Mouse (Mus musculus) heart, postnatal 25 days (tissue): Measurements from ENCODE around the gene Coq3. TPM values are rescaled to one million over a fixed set of nuclear protein-coding genes. Genes with fewer than 3 reads are reported as not detected.

Experiments used
- DNase-seq: peaks from one replicate; pipeline ENCODE4 v3.0.0; 2022; ENCODE audit warnings: low spot score
- intact Hi-C: fragments of 180-260 bp; cut with DNase I; formaldehyde crosslinking; loops from one replicate; pipeline ENCODE4 v1.15.1; 2025
- total RNA-seq, 2 experiments: library from RNA; stranded (reverse); gene quantifications; 2 replicates each; pipeline ENCODE4 v1.2.3; 2021

The Coq3 gene
- total RNA-seq: 10 to 100 TPM; 35.0 to 37.1 TPM

DNA sequence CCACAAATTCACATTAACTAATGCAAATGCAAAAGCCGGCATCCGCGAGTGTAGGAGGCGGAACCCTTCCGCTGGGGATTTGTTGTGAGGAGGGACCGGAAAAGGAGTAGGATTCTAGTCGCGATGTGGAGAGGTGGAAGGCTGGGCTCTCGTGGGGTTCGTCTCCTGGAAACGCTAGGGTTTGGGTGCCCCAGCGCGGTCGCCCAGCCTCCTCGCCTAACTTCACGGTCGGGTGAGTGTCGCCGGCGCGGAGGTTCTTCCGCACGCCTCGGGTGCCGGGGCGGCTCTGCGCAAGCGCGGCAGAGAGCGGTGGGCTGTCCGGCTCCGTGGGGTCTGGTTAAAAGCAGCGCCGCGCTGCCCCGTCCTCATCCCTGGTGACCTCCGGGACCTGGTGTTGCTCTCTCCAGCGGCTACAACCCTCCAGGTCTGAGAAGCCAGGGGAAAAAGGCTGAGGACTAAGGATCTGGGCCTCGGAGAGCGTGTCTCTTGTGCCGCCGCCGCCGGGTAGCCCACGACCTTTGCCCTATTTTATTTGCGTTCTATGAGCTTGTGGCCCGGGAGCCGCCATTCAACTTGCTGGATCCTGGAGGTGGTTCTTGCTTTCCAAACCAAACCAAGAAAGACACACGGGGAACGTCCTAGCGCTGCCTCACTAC is at the start of gene Coq3:
Gene Coq3, plus strand, starts transcription at position 109 of the 656 bp plus-strand sequence.
- intact Hi-C loops: loop anchor here (2.0 to 5.0 kb wide), 2 partner anchors 27 to 152 kb away; partner anchors contain the start of gene Ccnc
- peak; percentile 61 for DNase-seq

DNA sequence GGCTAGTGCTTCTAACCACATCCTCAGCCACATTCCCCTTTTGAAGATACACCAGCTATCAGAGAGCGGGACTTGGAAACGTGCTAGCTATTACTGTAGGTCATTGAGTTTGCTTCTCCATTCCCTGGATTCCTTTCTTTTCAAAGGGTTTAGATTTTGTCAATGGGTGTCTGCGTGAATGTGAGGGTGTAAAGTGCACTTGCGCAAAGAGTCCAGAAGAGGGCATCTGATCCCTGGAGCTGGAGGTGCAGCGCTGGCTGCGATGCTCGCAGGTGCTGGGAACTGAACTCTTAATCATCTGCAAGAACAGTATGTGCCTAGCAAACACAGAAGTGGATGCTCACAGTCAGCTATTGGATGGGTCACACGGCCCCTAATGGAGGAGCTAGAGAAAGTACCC is 46.6 kb upstream of the Coq3 start:
- no peak for DNase-seq
- intact Hi-C loops: no loop called here

DNA sequence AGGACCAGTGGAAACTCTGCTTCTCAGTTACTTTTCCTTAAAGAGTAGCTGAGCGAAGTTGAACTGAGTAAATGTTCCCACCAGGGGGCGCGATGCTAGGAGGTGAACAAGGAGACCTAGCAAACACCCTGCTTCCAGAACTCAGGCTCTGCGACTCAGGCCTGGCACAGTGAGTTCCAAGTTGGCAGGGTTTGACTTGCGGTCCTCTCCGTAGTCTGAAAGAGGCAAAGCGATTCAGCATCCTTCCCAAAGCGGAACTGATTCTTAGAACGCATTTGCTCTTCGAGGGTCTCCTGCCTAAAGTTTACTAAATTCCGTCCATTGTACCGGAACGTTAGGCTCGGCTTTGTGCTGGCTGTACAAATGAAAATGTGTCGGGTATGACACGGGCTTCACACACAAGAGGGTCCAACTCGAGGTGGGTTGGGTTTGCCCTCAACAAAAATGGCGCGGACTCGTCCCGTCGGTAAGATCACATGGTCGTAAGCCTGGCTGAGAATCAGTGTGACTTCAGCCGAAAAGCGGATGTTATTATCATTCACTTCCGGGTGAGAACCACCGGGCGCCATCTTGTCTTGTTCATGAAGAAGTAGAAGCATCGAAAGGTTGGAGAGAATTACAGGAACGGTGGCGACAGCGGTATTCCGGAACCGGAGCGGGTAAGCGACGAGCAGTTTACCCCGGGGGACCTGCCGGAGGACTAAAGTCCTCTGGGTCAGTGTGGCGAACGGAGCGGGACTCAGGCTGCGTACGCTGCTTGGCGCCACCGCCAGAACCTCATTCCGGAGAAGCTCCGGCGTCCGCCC is 31.8 kb upstream of the Coq3 start, which contains the start of gene Pnisr:
Gene Pnisr, plus strand, starts transcription at position 103 of the 806 bp plus-strand sequence.
- peak; percentile 86 for DNase-seq
- intact Hi-C loops: loop anchor here (1.0 kb wide), 1 partner anchor 105 kb away; no protein-coding TSS in a partner anchor

DNA sequence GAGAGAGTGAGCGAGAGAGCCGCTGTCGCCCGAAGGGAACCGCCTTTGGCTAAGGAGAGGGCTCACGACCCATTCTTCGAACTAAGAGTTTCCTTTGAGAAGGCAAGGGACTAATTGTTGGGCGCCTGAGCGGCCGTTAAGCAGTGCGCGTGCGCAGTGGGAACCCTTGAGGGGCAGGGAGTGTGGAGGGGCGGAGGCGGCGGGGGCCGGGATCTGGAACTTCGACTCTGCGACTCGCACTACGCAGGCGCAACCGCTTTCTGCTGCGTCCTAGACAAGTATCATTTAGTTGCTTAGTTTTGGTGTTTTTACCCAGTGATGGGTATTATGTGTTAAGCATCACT is 31.2 kb upstream of the Coq3 start:
- intact Hi-C loops: no loop called here
- DNase-seq: peak; percentile 75

DNA sequence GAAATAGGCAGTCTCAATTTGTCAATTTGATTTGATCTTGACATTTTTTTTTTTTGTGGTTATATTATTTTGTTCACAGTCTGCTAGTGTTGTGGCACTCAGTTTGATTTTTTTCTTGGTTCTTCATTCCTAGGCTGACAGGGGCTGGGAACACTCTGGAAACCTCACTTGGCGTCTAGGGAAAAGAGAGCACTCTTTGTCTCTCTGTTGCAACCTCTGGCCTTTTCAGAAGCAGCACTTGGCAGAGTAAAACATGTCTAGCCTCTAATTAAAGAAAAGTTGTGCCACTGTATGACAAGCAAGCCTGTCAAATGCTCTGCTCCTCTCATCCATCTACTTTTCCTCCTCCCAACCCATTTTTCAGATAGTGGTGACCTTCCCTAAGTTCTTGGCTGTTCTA is 22.0 kb upstream of the Coq3 start:
- intact Hi-C loops: no loop called here
- DNase-seq: no peak

DNA sequence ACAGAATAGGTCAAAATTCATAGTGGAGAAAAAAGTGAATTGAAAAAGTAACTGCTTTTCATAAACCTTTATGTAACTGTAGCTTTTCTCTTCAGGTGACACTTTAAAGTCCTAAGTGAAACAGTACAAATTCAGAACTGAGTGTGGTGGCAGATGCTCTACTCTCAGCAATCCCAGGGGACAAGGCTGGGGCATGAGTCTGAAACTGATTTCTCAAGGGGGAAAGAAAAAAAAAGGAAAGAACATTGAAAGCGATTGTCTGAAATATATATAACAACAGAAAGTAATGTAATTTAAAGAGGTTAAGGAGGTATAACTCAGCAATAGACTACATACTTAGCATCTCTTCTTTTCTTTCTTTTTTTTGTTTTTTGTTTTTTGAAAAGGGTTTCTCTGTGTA is 14.2 kb upstream of the Coq3 start:
- no peak for DNase-seq
- intact Hi-C loops: no loop called here

DNA sequence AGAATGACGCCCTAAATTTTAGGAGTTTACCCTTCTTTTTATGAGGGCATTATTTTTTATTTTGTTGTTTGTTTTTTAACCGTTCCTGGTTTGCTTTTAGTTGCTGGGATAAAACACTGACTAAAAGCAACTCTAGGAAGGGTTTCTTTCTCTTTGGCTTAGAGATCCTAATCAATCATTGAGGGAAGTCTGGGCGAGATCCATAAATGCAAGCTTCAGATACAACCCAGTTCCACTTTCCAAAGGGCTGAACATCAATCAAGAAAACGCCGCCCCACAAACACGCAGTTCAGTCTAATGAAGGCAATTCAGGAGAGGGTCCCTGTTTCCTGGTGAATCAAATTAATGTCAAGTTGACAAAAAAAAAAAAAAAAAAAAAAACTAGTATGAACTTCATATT is 697 bp upstream of the Coq3 start:
- intact Hi-C loops: loop anchor here (2.0 to 5.0 kb wide), 2 partner anchors 26 to 151 kb away; partner anchors contain the start of gene Ccnc
- DNase-seq: no peak

DNA sequence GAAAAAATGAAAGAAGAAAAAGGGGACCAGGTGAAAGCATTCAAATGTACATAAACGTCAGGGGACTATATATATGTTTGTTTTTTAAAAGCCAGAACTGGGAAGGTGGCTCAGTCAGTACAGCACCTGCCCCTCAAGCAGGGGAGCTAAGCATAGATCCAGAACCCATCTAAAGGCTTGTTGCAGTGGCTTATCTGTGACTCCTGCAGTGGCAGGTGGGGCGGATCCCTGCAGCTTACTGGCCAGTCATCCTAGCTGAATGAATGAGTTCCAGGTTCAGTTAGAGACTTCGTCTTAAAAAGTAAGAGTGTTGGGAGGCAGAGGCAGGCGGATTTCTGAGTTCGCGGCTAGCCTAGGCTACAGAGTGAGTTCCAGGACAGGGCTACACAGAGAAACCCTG is 3.3 kb downstream of the Coq3 start:
- intact Hi-C loops: no loop called here
- DNase-seq: no peak

DNA sequence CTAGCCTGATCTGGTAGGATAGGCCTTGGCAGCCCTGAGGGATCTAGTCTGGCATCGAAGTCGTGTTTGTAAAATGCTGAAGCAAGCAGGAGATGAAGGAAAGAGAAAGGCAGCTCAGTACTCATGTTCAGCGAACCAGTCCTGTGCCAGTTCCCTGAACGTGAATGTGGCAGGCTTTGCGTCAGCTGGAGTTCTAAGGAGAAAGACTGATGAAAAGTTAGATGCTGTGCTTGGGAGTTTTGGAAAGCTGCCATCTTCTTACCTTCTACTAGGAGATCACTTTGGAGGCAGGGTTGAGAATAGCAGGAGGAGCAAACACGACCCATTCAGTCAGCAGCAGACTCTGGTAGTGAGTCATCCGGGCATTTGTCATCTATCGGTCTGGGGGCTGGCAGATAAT is 6.4 kb downstream of the Coq3 start:
- no peak for DNase-seq
- intact Hi-C loops: no loop called here

DNA sequence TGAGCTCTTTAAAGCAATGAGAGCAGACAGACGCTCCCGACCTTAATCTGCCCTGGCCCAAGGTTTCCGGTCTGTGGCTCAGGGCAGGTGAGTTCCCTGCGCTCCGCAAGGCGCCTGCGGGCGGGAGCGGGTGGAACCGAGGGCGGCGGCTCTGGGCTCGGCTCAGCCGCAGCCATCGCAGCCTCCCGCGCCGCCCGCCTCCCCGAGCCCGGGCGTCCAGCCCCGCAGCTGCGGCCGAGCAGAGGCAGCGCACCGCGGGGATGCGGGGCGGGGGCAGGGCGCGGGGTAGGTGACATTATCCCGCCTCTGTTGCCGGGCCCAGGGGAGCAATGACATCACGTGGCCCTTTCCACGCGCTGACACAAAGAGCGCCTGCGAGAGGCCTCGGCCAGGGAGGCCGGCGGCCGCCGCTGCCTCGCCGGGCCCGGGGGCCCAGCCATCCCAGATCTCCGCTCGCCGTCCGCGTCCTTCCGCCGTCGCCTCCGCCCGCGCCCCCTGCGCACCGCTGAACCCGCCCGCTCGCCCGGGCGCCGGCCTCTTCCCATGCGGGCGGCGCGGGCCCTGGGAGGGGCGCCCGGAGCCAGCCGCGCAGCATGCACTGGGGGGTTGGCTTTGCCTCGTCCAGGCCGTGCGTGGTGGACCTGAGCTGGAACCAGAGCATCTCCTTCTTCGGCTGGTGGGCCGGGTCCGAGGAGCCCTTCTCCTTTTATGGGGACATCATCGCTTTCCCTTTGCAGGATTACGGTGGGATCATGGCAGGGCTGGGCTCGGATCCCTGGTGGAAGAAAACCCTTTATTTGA is 51.7 kb downstream of the Coq3 start, which contains the start of gene Faxc:
Gene Faxc, plus strand, starts transcription at position 359 of the 801 bp plus-strand sequence.
- peak; percentile 8 for DNase-seq
- intact Hi-C loops: no loop called here

DNA sequence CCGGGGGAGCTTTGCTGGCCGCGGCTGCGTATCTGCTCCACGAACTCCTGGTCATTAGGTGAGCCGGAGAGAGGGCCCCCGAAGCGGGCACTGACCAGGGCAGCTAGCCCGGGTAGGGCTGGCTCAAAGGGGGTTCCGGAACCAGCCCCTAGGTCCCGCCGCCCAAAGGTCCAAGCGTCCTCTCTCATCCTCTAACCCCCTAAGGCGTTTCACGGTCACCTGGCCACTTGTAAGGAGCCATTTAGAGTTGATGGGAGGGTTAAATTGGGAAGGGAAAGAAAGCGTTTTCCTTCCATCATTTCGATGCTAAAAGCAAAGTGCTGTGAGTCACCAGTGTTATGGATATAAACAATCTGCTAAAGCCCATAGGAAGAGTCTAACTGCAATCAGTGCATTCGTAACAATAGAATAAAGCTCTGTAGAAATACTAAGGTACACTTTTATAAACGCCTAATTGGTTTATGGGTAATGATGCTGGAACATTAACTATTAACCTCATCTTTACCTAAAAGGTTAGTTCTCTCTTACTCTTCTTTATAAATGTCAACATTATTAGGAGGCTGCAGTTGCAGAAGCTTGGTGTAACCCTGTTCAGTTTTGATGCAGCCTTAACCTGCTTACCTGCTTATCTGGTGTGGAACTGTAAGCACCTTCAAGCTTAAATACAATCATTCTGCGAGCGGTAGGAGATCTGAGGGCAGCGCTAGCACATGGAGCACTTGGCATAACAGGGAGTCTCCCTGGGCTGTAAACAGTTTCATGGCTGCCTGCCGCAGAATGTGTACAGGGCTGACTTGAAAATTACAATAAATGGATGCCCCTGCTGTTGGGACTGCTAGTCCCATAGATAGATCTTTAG is 52.5 kb downstream of the Coq3 start:
- intact Hi-C loops: no loop called here
- no peak for DNase-seq

DNA sequence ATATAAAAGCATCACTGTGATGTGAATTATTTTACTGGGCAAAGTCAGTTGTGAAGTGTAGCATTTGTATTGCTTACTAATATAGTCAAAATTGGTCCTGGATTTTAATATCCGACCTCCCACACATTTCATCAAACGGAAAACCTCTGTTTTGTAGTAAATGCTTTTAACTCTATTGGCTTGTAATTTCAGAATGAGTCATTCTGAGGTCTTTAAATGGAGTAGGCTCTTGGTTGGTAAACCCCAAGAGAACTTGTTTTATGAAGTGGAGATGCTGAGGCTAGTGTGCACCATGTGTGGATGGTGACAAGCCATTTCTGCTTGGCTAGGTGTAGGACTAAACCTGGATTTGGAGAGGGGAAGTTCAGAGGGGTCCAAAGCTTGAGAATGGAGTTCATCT is 55.9 kb downstream of the Coq3 start:
- DNase-seq: no peak
- intact Hi-C loops: no loop called here

DNA sequence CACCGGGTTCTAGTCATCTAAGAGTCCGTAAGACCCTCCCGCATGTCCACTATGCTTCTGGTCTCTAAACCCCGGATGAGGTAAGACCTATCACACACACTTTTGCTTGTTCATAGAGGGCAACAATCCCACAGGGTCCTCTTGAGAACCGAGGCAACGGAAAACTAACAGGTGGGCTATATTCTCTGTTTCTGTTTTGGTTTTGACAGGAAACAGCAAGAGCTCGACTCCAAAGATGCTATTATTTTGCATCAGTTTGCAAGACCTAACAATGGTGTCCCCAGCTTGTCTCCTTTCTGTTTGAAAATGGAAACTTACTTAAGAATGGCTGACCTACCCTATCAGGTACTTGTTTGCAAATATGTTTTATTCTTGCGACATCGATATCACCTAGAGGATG is 57.0 kb downstream of the Coq3 start:
- intact Hi-C loops: no loop called here
- DNase-seq: no peak

DNA sequence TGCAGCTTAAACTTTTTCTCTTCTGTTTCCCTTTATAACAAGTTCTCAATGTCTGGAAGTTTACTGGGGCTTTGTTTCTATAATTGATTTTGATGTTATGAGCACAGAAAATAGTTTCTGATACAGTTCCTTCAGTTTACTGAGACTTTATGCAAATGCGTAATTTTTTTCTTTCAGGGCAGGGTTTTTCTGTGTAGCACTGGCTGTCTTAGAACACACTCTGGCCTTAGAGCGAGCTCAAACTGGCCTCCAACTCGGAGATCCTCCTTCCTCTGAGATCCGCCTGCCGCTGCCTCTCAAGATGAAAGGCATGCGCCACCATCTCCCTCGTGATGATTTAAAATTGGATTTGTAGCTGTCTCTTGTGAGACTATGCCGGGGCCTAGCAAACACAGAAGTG is 58.4 kb downstream of the Coq3 start:
- DNase-seq: no peak
- intact Hi-C loops: no loop called here

DNA sequence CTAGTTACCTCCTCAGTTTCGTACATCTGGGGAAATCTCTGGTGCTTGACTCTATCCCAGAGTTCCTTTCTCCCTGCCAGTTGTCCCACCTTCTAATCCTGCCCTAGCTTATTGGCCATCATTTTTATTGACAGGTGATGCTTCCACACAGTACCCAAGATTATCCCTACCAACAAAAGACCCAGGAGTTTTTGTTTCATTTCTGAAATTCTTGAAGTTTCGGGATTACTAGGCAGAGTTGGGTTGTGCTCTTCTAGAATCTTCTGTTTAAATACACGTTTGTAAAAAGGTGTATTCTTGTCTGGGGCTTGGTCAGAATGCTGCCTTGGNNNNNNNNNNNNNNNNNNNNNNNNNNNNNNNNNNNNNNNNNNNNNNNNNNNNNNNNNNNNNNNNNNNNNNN is 65.2 kb downstream of the Coq3 start:
- DNase-seq: no peak
- intact Hi-C loops: no loop called here

DNA sequence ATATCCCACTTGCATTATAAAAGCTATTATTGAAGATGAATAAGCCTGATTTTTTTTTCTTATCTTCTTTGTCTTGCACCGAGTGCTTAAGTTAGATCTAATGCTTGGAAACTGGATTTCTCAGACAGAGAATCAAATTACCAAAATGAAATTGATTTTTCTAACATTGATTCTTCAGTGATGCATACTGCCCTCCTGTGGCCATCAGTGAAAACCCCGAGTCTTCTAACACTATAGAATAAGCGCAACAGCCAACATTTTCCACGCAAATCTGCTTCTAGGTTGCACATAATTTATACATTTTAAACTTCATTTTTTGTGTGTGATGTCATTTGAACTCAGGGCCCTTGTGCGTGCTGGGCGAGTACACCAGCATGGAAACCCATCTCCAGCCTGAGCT is 72.0 kb downstream of the Coq3 start:
- no peak for DNase-seq
- intact Hi-C loops: no loop called here

DNA sequence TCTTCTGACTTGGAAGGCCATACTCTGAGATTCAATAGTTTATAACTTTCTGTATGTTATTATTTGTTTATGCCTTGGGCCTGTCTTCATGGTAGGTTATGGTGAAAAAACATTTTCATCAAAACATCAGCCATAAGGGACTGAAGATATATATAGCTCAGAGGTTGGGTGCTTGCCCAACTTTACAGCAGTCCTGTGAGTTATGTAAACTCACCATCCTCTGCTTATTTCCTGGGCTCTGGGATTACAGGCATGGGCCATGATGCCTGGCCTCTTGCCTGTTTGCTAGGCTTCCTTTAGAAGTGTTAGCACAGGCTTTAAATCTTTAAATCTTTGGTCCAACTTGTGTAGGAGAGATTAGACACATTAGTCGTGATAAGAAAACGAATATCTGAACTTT is 72.8 kb downstream of the Coq3 start:
- intact Hi-C loops: loop anchor here (1.0 kb wide), 1 partner anchor 105 kb away; the partner anchor contains the start of gene Pnisr
- DNase-seq: no peak

DNA sequence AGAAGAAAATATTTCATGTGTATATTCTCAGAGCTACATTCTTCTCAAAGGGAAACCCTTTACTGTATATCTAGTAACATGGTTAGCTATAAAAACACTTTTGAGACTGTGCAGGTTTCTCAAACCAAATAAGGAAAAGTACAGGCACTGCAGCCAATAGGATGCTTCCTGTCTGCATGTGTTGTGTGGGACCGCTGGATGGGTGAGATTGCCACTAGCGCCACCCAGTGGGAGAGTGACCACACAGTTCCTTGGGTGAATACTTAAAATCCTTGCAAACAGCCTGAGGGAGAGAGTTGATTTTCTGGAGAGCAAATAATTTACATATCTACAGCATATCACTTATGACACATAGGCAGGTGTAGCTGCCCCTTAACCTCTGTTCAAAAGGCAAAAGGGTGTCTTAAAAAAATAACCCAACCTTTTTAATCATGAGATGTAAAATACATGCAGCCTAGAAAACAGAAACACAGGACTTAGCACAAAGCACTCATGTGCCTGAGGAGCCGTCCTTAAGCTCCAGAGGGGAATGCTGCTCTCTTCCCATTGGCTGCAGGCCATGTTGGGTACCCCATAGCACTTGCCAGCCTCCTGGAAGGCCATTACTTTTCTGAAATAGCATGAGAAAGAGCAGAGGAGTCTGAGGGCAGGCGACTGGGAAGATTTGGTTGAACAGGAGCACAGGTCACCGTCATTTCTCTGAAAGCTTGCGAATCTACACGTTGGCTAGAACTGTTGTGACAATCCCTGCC is 78.3 kb downstream of the Coq3 start:
- intact Hi-C loops: no loop called here
- no peak for DNase-seq
